Comparison of ENCODE assay signal across 9 mouse cellular contexts in the genomic region with DNA sequence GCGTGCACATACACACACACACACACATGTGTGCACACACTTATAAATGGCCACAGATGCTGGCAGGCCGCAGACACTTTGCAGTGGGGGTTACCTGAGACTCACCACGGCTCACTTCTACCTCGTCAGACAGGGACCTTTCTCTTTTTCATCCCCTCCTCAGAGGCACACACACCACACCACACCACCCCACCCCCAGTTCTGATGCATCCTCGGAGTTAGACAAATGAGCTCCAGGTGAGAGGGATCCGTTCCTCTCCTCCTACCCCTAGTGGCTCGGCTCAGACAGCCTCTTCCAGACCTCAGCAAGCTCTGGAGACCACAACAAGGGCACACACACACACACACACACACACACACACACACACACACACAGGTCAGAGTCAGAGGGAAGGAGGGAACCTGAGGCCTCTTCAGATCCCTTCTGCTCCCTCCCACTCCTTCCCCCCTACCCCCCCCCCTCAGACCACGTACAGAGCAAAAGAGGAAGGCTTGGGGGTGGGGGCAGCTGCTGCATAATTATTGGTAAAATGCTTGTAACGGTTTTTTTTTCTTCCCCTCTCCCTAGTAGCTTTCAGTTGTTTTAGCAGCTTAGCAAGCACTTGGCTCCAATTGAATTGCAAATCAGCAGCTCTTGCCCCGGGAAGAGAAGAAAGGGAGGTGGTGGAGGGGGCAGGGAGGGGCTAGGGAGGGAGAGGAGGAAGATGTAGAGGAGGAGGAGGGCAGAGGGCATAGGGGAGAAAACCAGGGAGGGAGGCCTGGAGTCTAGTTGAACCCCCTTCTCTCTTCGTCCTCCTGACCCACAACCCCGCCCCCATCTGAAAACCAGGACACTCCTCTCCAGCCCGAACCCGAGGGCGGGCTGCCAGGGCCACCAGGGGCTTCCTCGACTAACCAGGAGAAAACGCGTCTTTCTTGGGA. TPM values are rescaled to one million over a fixed set of nuclear protein-coding genes. Genes with fewer than 3 reads are reported as not detected.
A peak's percentile ranks its signal among the peaks of the same experiment; 100 is the strongest.
DNase-seq lines count a peak whose midpoint lies in the region; ATAC-seq and TF ChIP-seq lines count a peak whose summit lies in the region.
"Had no signal": no experiment of that assay in that cellular context is flagged by ENCODE, and none has a peak within 500 bp of the region (broad histone marks: within the 10 kb centered on the region; RNA-seq: fewer than 3 reads in every experiment).

No protein-coding gene starts in this region.

- H3K9ac ChIP-seq in lung, embryonic 14.5 days: no peak overlapping the region
- peak overlapping the region; percentile 44; the same call in 1 of the 2 replicates for H3K9ac ChIP-seq in hindbrain, embryonic 16.5 days (ENCODE audit: low read depth, low read length)
- H3K9ac ChIP-seq in midbrain, embryonic 14.5 days (replicated peaks; ENCODE audit: low read length): peak overlapping the region; percentile 26; the same call in 1 of the 2 replicates

- H3K4me1 ChIP-seq in lung, embryonic 14.5 days (ENCODE audit: insufficient read depth): no peaks in the 10 kb centered on the region
- H3K4me1 ChIP-seq in hindbrain, embryonic 16.5 days (ENCODE audit: control insufficient read depth, insufficient read depth, low read depth, low read length): peaks cover 20% of the 10 kb centered on the region
- peaks cover 60% of the 10 kb centered on the region for H3K4me1 ChIP-seq in midbrain, embryonic 14.5 days (ENCODE audit: control insufficient read depth, insufficient read depth, low read length)

- H3K27me3 ChIP-seq in lung, embryonic 14.5 days (ENCODE audit: insufficient read depth, low read length): peaks cover 15% of the 10 kb centered on the region; the same call in 1 of the 2 replicates
- no peaks in the 10 kb centered on the region for H3K27me3 ChIP-seq in hindbrain, embryonic 16.5 days (replicated peaks; ENCODE audit: control insufficient read depth, insufficient read depth, low read length)
- no peaks in the 10 kb centered on the region for H3K27me3 ChIP-seq in midbrain, embryonic 14.5 days (ENCODE audit: control insufficient read depth, insufficient read depth, low read length)

- no peak overlapping the region for H3K4me3 ChIP-seq in lung, embryonic 14.5 days (ENCODE audit: low read depth, low read length)
- peak overlapping the region; percentile 3; the same call in 1 of the 2 replicates for H3K4me3 ChIP-seq in hindbrain, embryonic 16.5 days (ENCODE audit: low read length)
- H3K4me3 ChIP-seq in midbrain, embryonic 14.5 days (replicated peaks; ENCODE audit: low read depth, low read length): no peak overlapping the region
- H3K4me3 ChIP-seq: myocyte had no signal

- no peak for TF ChIP-seq CTCF in lung, embryonic 14.5 days (IDR thresholded peaks at IDR 0.05; ENCODE audit: low read depth)

- no peaks in the 10 kb centered on the region for H3K36me3 ChIP-seq in lung, embryonic 14.5 days (ENCODE audit: insufficient read depth)
- no peaks in the 10 kb centered on the region for H3K36me3 ChIP-seq in hindbrain, embryonic 16.5 days (ENCODE audit: control insufficient read depth, insufficient read depth, low read length)
- no peaks in the 10 kb centered on the region for H3K36me3 ChIP-seq in midbrain, embryonic 14.5 days (ENCODE audit: control insufficient read depth, insufficient read depth, low read length)

- no peak overlapping the region for H3K27ac ChIP-seq in lung, embryonic 14.5 days (ENCODE audit: low read depth)
- H3K27ac ChIP-seq in hindbrain, embryonic 16.5 days (ENCODE audit: low read depth, low read length): 0 out of 2 replicates have a peak overlapping the region, but pooled peaks have one; percentile 12
- peak overlapping the region; percentile 91 for H3K27ac ChIP-seq in midbrain, embryonic 14.5 days (replicated peaks; ENCODE audit: low read depth, low read length)

- intact Hi-C loops in gastrocnemius, postnatal 14 days (cut with DNase I; ENCODE audit: low total_unique reads): no loop called here

- peak overlapping the region; percentile 29 for H3K4me2 ChIP-seq in lung, embryonic 14.5 days
- peak overlapping the region; percentile 39 for H3K4me2 ChIP-seq in hindbrain, embryonic 16.5 days (ENCODE audit: low read length)
- H3K4me2 ChIP-seq in midbrain, embryonic 14.5 days (ENCODE audit: low read length): peak overlapping the region; percentile 38

- WGBS in lung, embryonic 14.5 days: 11% methylated on average over 18 of the region's 18 CpGs
- WGBS in hindbrain, embryonic 16.5 days: 5% methylated on average over 18 of the region's 18 CpGs
- 3% methylated on average over 18 of the region's 18 CpGs for WGBS in midbrain, embryonic 14.5 days

- no peaks in the 10 kb centered on the region for H3K9me3 ChIP-seq in lung, embryonic 14.5 days (ENCODE audit: low read depth, low read length)
- no peaks in the 10 kb centered on the region for H3K9me3 ChIP-seq in hindbrain, embryonic 16.5 days (ENCODE audit: control insufficient read depth, low read length)
- H3K9me3 ChIP-seq in midbrain, embryonic 14.5 days (ENCODE audit: control insufficient read depth, low read length): no peaks in the 10 kb centered on the region

- no peak for ATAC-seq in lung, embryonic 14.5 days (ENCODE audit: insufficient read depth)
- ATAC-seq in hindbrain, embryonic 16.5 days: peak; percentile 49
- ATAC-seq in midbrain, embryonic 14.5 days (ENCODE audit: low FRiP score, low TSS enrichment): peak; percentile 80

- DNase-seq in lung, embryonic 14.5 days: peak; percentile 63
- no peak for DNase-seq in lung, postnatal 36 days
- DNase-seq in cerebellum, postnatal 25 days: peak; percentile 67 to 82
- peak; percentile 84 for DNase-seq in midbrain, embryonic 14.5 days
- no peak for DNase-seq in gastrocnemius, postnatal 14 days
- DNase-seq in c-Kit-positive CD71-positive TER-119-positive erythroid progenitor cells, embryonic 14.5 days (ENCODE audit: low spot score): no peak
- no peak for DNase-seq in layer of hippocampus, adult 8-10 months (ENCODE audit: low spot score in 2 of 2)

RNA-seq across cellular contexts. Expression of a gene that starts 19.6 kb away (rescaled TPM):
- 0.05 and 0.11 TPM in 2 replicates for polyA plus RNA-seq in lung, embryonic 14.5 days (2014; fragmentation: Nextera tagmentation; extraction: Ambion mirVana)
- 9.3 and 10.0 TPM in 2 replicates for polyA plus RNA-seq in hindbrain, embryonic 16.5 days (2015; fragmentation: Nextera tagmentation; extraction: Ambion mirVana)
- polyA plus RNA-seq in midbrain, embryonic 14.5 days (2014; fragmentation: Nextera tagmentation; extraction: Ambion mirVana): 9.8 and 10.1 TPM in 2 replicates
- not detected for total RNA-seq in gastrocnemius, postnatal 14 days (2021)
- total RNA-seq in layer of hippocampus, adult 8-10 months (2022): 10 to 100 TPM in 3 of 4 experiments, 1 to 10 TPM in 1; 9.9 to 13.0 (median 12.6) TPM
- polyA plus RNA-seq: myocyte had no signal

RNA-seq across cellular contexts. Expression of a gene that starts 54.7 kb away (rescaled TPM):
- 295 and 329 TPM in 2 replicates for polyA plus RNA-seq in lung, embryonic 14.5 days (2014; fragmentation: Nextera tagmentation; extraction: Ambion mirVana)
- polyA plus RNA-seq in hindbrain, embryonic 16.5 days (2015; fragmentation: Nextera tagmentation; extraction: Ambion mirVana): 144 and 155 TPM in 2 replicates
- polyA plus RNA-seq in midbrain, embryonic 14.5 days (2014; fragmentation: Nextera tagmentation; extraction: Ambion mirVana): 134 and 143 TPM in 2 replicates
- 10 to 100 TPM; 17.2 to 18.7 TPM for total RNA-seq in gastrocnemius, postnatal 14 days (2021)
- 10 to 100 TPM; 30.4 to 39.8 (median 36.1) TPM for total RNA-seq in layer of hippocampus, adult 8-10 months (2022)

Comparison
In these comparisons a context has a peak if more than half of its experiments do, and no peak if none do; other contexts are left out.
1. DNase-seq: peak in lung, embryonic 14.5 days (single experiment), cerebellum, postnatal 25 days (2 of 2) and midbrain, embryonic 14.5 days (single experiment); none in lung, postnatal 36 days (single experiment), gastrocnemius, postnatal 14 days (single experiment), c-Kit-positive CD71-positive TER-119-positive erythroid progenitor cells, embryonic 14.5 days (single experiment) and layer of hippocampus, adult 8-10 months (0 of 2).
2. Peak in every context shown above with its lines, with median percentiles within 50 percentile points of each other: H3K4me2 ChIP-seq.